In genomic region chr2:165883846-165884576, GRCm38 (mm10) we compare ENCODE assay signal across 8 mouse cellular contexts. TPM values are rescaled to one million over a fixed set of nuclear protein-coding genes. Genes with fewer than 3 reads are reported as not detected.
A peak's percentile ranks its signal among the peaks of the same experiment; 100 is the strongest.
DNase-seq lines count a peak whose midpoint lies in the region; ATAC-seq and TF ChIP-seq lines count a peak whose summit lies in the region.

No protein-coding gene starts in this region.

- H3K36me3 ChIP-seq in heart, embryonic 13.5 days = no peaks in the 10 kb centered on the region; the same call in 1 of the 2 replicates
- H3K36me3 ChIP-seq in kidney, embryonic 16.5 days (ENCODE audit: insufficient read depth, low read length) = no peaks in the 10 kb centered on the region
- peaks cover 30% of the 10 kb centered on the region for H3K36me3 ChIP-seq in liver, embryonic 15.5 days (replicated peaks)

- H3K9me3 ChIP-seq in heart, embryonic 13.5 days = no peaks in the 10 kb centered on the region
- H3K9me3 ChIP-seq in kidney, embryonic 16.5 days (ENCODE audit: low read length) = no peaks in the 10 kb centered on the region
- H3K9me3 ChIP-seq in liver, embryonic 15.5 days (replicated peaks) = no peaks in the 10 kb centered on the region

- DNase-seq in retina, postnatal 1 day = peak; percentile 48
- DNase-seq in retina, embryonic 14.5 days (ENCODE audit: low spot score) = no peak
- DNase-seq in MN1 (ENCODE audit: low spot score) = no peak

- H3K27ac ChIP-seq in cortical plate, adult 2 months (ENCODE audit: insufficient read depth, low read length) = peak overlapping the region; percentile 93
- H3K27ac ChIP-seq in heart, embryonic 13.5 days (replicated peaks) = peak overlapping the region; percentile 100
- H3K27ac ChIP-seq in kidney, embryonic 16.5 days (ENCODE audit: low read length) = peak overlapping the region; percentile 100
- peak overlapping the region; percentile 100 for H3K27ac ChIP-seq in liver, embryonic 15.5 days (replicated peaks)
- peak overlapping the region; percentile 91 for H3K27ac ChIP-seq in olfactory bulb, adult 2 months (ENCODE audit: insufficient read depth, low read depth, low read length)

- H3K4me2 ChIP-seq in heart, embryonic 13.5 days = peak overlapping the region; percentile 76
- peak overlapping the region; percentile 80 for H3K4me2 ChIP-seq in kidney, embryonic 16.5 days (replicated peaks; ENCODE audit: low read depth, low read length)
- H3K4me2 ChIP-seq in liver, embryonic 15.5 days = peak overlapping the region; percentile 96

- H3K27me3 ChIP-seq in heart, embryonic 13.5 days (replicated peaks) = no peaks in the 10 kb centered on the region
- H3K27me3 ChIP-seq in kidney, embryonic 16.5 days (ENCODE audit: insufficient read depth, low read length) = no peaks in the 10 kb centered on the region
- H3K27me3 ChIP-seq in liver, embryonic 15.5 days = no peaks in the 10 kb centered on the region

- peak overlapping the region; percentile 82 for H3K9ac ChIP-seq in heart, embryonic 13.5 days
- H3K9ac ChIP-seq in kidney, embryonic 16.5 days (replicated peaks; ENCODE audit: low read length) = peak overlapping the region; percentile 86
- peak overlapping the region; percentile 78 for H3K9ac ChIP-seq in liver, embryonic 15.5 days

- peaks cover 36% of the 10 kb centered on the region for H3K4me1 ChIP-seq in cortical plate, adult 2 months (ENCODE audit: control insufficient read depth, insufficient read depth, low read length)
- H3K4me1 ChIP-seq in heart, embryonic 13.5 days = peaks cover 98% of the 10 kb centered on the region
- peaks cover 97% of the 10 kb centered on the region for H3K4me1 ChIP-seq in kidney, embryonic 16.5 days (ENCODE audit: insufficient read depth, low read length)
- peaks cover 98% of the 10 kb centered on the region for H3K4me1 ChIP-seq in liver, embryonic 15.5 days (replicated peaks)
- peaks cover 80% of the 10 kb centered on the region for H3K4me1 ChIP-seq in olfactory bulb, adult 2 months (ENCODE audit: control insufficient read depth, insufficient read depth, low read length)

- peak; percentile 82 for TF ChIP-seq POLR2A in cortical plate, adult 2 months (IDR thresholded peaks at IDR 0.05; ENCODE audit: extremely low read depth, insufficient read depth, low read length)
- TF ChIP-seq POLR2A in olfactory bulb, adult 2 months (IDR thresholded peaks at IDR 0.05; ENCODE audit: insufficient read depth, low read depth, low read length) = no peak

- WGBS in heart, embryonic 13.5 days = 8% methylated on average over 11 of the region's 11 CpGs
- 10% methylated on average over 11 of the region's 11 CpGs for WGBS in kidney, embryonic 16.5 days
- WGBS in liver, embryonic 15.5 days (ENCODE audit: insufficient replicate concordance) = 2% methylated on average over 11 of the region's 11 CpGs
- 3% methylated on average over 11 of the region's 11 CpGs for WGBS in olfactory bulb, adult 2 months

- no peak overlapping the region; the same call in 1 of the 2 replicates for H3K4me3 ChIP-seq in cortical plate, adult 2 months (ENCODE audit: insufficient read depth, low read length)
- H3K4me3 ChIP-seq in heart, embryonic 13.5 days = peak overlapping the region; percentile 47
- H3K4me3 ChIP-seq in kidney, embryonic 16.5 days (ENCODE audit: low read length) = peak overlapping the region; percentile 39
- H3K4me3 ChIP-seq in liver, embryonic 15.5 days (replicated peaks) = peak overlapping the region; percentile 61
- H3K4me3 ChIP-seq in olfactory bulb, adult 2 months (ENCODE audit: insufficient read depth, low read depth, low read length) = peak overlapping the region; percentile 6; the same call in 1 of the 2 replicates

- TF ChIP-seq CTCF in cortical plate, adult 2 months (IDR thresholded peaks at IDR 0.05; ENCODE audit: extremely low read depth, insufficient read depth, low read length) = no peak
- no peak for TF ChIP-seq CTCF in olfactory bulb, adult 2 months (IDR thresholded peaks at IDR 0.05; ENCODE audit: insufficient read depth, low read depth, low read length)

- ATAC-seq in heart, embryonic 13.5 days (ENCODE audit: extremely low read depth, insufficient number of reproducible peaks, low FRiP score, low TSS enrichment) = no peak
- no peak for ATAC-seq in kidney, embryonic 16.5 days (ENCODE audit: low FRiP score, low TSS enrichment)
- ATAC-seq in liver, embryonic 15.5 days (ENCODE audit: insufficient read depth) = no peak

RNA-seq across cellular contexts. Expression of gene Zmynd8, which starts 14.8 kb away (rescaled TPM):
- 90.5 and 106 TPM in 2 replicates for polyA plus RNA-seq in cortical plate, adult 2 months (2012; rRNA removed)
- polyA plus RNA-seq in heart, embryonic 13.5 days (2015; fragmentation: Nextera tagmentation; extraction: Ambion mirVana) = 41.5 and 42.4 TPM in 2 replicates
- 58.2 and 69.4 TPM in 2 replicates for polyA plus RNA-seq in kidney, embryonic 16.5 days (2015; fragmentation: Nextera tagmentation; extraction: Ambion mirVana)
- 19.1 and 24.6 TPM in 2 replicates for polyA plus RNA-seq in liver, embryonic 15.5 days (2015; fragmentation: Nextera tagmentation; extraction: Ambion mirVana)
- polyA plus RNA-seq in olfactory bulb, adult 2 months (2012; ENCODE audit: insufficient read depth, insufficient read length, low replicate concordance, missing spikeins) = 440 TPM in 1 of 2 replicates, not detected in the other
